Mouse (Mus musculus): ENCODE results near the gene Kif1c.

Gene Kif1c

DNA sequence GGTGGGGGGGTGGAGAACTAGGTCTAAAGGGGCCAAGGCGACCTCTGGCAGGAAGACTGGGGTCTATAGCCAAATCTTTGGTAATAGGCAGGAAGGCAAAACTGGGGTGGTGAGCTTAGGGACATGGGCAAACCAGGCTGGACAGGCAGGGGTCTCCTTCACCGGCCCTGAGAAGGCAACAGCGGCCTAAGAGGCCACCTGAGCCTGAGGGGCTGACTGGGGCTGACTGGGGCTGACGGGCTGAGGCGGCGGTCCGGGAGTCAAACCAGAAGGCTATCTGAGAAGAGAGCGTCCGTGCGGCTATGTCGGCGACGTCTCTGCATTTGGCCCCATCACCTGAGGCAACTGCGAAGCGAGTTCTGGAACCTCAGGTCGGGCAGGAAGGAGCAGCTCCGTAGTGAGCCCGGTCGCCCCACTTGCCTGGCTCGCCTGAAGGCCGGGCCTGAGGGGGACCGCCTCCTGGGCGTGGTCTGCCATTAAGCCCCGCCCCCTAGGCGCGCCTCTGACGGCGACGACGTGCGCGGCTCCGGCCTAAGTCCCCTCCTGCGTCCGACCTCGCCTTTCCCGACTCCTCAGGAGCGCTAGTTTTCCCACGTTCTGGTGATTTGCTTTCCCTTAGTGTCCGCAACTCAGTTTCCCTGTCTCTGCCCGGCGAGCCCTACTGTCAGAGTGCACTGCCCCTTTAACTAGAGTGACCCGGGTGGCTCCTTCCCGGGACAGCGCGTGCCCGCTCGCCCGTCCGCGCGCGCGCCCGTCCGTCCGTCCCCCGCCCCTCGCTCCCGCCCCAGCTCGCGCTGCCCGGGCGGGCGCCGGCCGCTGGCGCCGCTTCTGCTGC, at the start of gene Kif1c, which contains the start of gene Inca1:
Kif1c (plus strand) TSS at position 827 of the 835 bp plus-strand sequence.
Inca1 (minus strand) TSS at position 434 of the 835 bp plus-strand sequence.
- DNase-seq = peak; percentile 97

DNA sequence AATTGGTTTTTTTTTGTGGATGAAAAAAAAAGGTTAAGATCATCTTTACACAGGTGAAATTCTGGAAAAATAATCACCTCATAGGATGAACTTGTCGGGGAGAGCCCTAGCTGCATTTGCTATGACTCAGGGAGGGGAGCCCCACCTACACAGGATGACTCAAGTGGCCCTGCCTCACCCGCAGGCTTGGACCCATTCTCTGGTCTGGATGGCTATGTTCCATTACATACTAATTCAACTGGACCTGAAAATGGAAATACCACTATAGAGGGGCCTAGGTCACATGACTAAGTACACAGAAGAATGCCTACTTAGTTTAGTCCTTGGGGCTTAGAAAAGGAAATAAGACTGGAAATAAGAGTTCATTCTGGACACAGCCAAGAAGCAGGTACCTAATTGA, 49.0 kb upstream of the Kif1c start:
- no peak for DNase-seq

DNA sequence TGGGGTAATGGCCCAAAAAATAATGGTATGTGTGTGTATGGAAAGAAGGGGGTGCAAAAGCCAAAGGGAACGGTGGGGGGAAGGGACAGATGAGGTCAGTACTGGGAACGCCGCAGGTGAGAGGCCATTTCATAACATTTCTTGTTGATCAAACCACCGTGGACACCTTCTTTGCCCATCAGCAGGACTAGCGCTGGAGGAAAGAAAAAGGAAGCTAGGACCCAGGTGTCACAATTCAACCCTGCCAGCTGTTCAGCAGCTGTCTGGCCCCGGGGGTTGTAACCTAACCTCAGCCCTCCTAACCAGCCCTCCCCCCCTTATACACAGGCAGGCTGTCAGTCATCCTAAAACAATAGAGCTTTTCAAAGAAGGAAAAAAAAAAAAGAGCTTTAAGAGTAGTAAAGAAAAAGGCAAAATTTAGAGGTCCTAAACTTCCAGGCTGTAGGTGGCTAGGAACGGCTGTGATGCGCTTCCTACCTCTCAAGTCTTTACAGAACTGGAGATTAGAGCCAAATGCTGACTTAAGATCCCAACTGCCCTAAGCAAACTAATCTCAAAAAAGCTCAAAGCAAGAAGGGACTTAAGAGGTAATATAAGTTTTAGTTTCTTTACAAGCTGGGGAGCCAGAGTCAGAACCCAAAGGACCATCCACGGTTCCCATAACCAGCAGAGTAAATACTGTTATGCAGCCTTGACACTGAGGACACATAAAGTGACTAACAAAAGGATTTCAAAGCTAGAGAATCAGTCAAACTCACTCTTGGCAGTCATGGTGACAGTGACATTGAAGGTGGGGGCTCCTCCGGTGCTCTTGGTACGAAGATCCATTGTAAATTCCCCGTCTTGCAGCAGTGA, 48.1 kb upstream of the Kif1c start:
- no peak for DNase-seq

DNA sequence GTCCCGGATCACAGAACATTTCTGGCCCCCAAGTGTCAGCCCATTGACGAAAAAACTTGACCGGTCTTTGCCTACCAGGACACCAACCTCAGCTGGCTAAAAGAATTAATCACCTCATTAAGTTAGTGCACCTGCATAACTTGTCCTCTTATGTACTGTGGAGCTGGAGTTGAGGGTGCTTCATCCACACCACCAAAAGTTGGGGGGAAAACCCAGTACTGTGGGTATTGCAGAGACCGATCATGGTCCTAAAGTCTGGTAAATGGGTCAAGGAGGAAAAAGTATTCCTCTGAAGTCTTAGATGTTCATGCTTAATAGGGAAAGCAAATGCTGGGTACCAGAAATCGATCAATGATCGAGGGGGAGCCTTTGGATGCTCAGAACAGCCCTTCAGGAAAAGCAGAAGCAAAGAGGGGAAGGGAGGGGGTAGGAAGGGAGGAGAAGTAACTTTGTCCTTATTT, 47.4 kb upstream of the Kif1c start:
- DNase-seq = no peak

DNA sequence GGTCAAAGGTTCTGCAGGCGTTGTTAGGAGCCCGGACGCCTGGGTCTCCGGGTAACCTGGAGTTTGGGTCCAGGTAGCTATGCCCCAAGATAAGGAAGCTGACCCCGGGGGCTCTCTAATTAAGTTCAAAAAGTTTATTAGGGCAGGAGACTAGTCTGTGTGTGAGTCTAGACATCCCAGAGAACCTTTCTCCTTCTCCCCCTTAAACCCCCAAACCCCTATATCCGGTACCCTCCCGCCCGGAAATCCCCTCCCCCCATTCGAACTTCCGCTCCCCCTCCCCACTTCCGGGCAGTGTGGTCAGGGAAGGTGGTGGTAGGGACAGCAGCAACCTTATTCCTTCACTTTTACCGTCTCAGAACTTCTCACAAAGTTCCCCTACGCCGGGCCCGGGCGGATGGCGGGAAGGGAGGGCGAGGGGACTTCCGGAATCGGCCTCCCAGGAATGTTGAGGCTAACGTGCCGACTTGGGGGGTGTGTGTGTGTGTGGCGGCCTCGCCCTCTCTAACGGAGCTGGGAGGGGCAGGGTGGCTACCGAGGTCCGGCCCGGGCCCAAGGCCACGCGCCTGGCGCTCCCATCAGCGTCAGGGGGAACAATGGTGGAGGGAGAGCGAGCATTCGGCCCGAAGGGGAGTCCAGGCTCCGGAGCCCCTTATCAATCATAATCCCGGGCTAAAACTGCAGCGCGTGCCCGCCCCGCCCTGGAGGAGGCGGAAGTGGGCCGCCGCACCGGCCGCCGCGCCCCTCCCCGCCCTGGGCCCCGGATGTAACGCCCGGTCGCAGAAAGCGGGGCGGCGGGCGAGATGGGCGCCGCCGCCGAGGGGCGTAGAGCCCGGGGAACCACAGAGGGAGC, 46.8 kb upstream of the Kif1c start:
- DNase-seq = peak; percentile 78

DNA sequence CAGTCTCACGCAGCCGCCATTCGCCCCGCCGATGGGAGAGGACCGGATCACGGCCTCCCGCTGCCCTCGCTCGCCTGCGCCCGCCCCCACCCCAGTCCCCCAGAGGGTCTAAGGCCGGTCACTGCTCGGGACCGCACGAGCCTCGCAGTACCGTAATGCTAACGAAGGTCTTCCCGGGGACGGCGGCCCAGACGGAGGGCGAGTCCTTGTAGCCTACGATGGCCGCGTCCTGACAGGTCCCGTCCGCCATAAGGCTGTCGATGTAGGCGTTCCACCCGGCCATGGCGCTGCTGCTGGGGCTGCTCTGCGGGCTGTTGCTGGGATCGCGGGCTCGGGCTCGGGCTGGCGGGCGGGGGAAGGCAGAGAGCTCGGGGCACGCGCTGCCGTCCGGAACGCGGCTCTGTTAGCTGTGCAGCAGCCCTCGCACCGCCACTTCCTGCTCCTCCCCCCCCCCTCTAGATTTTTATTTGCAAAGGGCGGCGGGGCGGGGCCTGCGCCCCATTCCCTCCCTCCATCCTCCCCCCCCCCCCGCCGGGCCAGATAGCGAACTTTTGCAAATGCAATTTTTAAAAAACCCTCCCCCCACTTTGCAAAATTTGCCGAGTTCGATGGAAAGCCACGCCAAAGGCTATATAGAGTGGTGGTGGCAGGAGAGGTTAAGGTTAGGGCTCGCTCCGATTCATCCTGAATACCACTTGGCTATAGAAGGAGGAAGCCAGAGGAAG, 46.0 kb upstream of the Kif1c start, which contains the start of gene Pfn1:
Pfn1 (minus strand) TSS at position 447 of the 725 bp plus-strand sequence.
- DNase-seq = peak; percentile 90

DNA sequence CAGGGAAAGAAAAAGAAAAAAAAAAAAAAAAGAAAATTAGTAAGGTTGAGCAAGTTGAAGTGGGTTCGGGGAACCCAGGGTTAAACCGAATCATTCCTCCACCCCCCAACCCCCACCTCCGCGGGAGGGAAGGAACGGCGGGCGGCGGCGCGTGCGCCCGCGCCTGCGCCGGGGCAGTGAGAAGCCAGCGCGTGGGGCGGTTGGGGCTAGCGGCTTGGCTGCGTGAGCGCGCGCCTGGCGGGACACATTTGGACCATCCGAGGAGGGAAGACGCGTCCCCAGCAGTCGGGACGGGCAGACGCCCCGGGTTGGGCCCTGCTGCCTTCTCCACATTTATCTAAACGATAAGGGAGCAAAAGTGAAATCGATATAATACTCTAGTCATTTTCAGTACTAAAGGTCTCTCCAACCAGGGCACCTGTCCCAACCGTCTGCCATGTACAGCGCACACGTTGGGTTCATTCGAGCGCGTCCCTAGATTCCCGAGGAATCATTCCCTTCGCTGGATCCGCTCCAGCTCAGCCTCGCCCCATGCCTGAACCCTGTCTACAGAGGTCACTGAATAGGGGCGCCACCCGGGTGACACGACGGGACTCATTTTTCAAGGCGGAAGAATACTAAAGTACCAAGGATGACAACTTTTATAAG, 45.3 kb upstream of the Kif1c start:
- peak; percentile 91 for DNase-seq

DNA sequence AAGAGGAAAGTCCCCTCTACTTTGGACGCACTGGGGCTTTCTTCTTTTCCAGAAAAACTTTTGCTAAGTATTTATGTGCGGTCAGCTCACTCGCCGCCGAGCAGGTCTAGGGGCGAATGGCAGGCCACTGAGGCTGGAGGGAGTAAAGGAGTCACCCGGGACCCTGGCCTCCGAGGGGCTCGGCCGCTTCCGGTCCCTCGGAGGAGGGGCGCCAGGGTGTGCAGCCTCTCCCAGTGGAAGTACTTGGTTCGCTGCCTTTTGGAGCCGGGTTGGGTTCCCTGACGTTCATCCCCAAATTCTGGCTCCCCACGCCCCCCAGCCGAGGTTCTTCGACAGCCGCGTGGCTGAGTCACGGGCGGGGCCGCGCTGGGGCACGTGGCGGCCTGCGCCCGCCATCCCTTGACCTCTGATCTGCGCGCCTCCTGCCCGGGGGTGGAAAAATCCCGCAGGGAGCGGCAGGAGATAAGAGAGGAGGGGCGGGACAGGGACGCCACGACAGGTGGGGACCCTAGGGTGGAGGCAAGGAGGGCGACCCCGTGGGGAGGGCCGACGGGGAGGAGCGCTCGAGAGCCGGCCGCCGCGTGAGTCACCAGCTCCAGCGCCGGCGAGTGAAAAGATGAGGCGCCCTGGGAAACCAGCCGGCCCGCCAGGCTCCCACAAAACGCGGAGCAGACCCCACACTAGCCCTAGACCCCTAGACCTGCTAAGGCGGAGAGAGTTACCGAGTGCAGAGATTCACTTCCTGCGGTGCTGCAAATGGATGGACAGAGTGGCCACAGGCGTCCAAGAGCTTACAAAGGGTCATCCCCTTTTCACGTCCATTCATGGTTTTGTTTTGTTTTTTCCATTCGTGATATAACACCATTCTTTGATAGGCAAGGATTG, 44.5 kb upstream of the Kif1c start:
- peak; percentile 67 for DNase-seq

DNA sequence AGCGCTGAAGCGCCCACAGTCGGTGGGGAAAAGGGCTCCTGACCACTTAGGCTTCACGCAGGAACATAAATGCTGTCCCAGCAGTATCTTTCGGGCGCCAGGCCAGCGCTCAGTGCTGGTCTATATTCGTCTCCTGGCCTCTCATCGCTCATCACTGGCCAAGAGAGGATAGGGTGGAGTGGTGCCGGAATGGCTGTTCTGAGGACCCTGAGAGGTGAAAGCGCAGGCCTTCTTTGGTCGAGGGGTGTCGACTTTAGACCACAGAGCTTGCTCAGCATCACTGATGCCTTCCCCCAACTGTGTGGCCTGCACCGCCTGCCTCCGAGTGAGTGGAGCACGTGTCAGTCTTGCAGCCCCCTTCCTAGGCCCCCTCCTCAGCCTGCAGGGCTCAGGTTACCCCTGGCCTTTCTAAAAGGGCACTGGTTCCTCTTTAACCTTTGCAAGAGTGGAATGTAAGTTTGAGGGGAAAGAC, 43.9 kb upstream of the Kif1c start:
- peak; percentile 67 for DNase-seq

DNA sequence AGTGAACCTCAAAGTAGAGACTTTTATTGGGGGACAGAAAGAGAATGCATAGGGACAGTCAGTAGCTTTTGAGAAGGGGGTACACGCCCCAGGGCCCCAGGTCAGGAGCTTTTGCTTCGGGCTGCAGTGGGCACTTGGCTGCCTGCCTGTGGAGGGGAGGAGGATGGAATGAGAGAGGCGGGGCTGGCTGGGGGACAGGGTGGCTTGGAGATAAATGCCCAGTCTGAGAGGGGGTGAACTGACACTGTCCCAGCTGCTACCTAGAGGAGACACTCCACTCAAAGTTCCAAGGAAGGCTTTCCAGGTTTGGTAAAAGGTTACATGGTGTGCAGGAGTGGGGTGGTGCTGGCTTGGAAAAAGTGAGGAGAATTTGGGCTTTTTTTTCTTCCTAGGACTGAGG, 43.4 kb upstream of the Kif1c start, which contains the start of gene Eno3:
Eno3 (plus strand) TSS at position 239 of the 400 bp plus-strand sequence.
- no peak for DNase-seq

DNA sequence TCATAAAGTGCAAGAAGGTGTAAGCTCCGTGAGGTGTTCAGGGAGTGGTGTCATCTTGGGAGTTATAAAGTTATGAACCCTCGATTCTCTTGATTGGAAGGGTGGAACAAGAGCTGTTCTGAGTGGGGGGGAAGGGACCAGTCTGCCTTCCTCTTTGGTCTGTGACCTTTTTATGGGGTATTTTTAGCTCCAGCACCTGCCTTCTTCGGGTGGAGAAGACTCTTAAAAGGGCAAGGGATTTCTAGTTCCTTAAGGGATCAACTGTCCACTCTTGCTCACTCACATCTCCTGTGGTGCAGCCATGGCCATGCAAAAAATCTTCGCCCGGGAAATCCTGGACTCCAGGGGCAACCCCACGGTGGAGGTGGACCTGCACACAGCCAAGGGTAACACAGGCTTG, 42.8 kb upstream of the Kif1c start:
- DNase-seq = no peak

DNA sequence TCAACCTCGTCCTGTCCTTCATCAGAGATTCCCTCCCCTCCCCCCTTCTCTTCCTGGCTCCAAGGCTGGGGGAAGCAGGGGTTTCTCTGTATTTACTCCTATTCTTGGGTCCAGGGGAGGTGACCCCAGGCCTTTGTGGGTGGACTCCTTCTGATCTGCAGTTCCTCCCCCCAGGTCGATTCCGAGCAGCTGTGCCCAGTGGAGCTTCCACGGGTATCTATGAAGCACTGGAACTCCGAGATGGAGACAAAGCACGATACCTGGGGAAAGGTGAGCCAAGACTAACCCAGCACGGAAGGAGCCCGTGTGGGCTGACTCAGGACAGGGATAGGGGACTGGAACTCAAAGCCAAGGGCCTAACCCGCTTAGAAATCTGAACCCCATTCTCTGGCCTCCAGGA, 42.4 kb upstream of the Kif1c start:
- DNase-seq = no peak

DNA sequence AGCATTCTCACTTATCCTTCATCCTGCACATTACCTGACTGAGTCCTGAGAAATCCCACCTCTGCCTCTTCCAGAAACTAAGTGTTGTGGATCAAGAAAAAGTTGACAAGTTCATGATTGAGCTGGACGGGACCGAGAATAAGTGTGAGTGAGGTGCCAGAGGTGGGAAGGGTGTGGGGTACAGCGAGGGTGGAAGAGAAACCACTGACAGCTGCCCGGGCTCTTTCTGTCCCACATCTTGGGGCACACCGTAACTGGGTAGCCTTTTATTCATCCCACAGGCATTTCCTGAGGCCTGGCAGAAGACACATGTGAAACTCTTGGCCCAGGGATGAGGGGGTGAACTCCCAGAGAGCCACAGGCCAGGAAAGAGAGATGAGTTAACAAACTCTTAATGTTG, 41.8 kb upstream of the Kif1c start:
- no peak for DNase-seq

DNA sequence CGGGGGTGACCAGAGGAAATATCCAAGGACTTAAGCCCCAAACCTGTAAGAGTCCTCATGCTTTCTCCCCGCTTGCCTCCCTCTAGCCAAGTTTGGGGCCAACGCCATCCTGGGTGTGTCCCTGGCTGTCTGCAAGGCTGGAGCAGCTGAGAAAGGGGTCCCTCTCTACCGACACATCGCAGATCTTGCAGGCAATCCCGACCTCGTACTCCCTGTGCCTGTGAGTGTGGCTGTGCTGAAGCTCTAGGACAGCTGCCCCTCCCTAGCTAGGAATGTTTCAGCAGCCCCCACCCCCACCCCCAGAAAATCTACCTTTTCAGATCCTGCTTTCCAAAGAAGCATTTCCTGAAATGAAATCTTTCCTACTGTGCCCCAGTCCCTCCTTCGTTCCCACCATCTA, 41.4 kb upstream of the Kif1c start:
- DNase-seq = no peak

DNA sequence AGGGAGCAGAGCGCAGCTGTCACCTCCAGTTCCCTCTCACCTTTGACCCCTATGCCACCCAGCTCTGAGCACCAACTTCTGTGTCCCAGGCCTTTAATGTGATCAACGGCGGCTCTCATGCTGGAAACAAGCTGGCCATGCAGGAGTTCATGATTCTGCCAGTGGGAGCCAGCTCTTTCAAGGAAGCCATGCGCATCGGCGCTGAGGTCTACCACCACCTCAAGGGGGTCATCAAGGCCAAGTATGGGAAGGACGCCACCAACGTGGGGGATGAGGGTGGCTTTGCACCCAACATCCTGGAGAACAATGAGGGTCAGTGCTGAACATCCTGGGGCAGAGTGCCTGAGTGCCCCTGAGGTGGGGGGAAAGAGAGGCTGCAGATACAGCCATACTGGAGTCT, 39.8 kb upstream of the Kif1c start:
- no peak for DNase-seq

DNA sequence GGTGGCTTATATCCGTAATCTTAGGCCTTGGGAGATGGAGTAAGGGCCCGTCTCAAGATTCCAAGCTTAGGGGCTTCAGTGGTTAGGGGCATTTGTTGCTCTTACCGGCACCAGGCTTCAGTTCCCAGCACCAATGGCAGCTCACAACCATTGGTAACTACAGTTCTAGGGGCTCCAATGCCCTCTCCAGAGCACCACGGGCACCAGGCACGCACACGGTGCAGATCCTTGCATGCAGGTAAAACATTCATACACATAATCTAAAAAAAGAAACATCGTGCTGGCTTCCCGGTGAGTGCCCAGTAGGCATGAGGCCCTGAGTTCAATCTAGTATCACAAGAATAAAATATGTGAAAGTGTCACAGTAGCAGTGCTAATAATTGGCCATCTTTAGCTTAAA, 37.2 kb upstream of the Kif1c start:
- no peak for DNase-seq

DNA sequence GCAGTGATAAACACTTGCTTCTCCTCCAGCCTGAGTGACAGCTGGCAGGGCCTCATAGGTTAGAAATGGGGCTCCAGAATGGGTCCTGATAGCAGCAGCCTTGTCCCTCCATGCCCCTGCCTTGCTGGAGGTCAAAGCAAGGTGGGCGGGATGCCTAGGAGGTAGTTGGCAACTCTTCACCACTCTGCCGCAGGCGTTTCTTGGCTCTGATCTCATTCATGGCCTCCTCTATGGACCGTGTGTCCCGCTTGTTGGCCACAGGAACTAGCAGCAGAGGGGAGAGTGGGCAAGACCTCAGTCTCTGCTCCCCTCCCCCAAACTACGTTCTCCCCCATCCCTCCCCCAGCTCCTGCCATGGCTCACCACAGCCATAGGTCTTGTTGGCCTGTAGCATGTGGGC, 36.4 kb upstream of the Kif1c start:
- DNase-seq = no peak

DNA sequence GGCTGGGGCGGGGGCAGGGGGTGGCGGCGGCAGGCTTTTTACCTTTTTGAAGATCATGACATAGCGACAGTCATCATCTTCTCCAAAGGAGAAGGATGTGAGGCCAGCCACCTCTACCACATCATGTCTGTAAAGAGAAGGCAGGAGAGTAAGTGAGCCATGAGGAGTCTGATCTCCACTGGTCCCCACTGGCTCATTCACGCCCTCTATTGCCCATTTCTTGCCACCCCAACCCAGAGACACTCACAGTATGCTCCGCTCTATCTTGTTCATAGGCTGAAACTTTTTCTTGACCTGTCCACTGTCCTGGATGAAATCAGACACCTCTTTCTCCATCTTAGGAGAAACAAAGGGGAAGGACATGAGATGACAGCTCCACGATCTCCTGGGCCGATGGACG, 35.6 kb upstream of the Kif1c start:
- no peak for DNase-seq

DNA sequence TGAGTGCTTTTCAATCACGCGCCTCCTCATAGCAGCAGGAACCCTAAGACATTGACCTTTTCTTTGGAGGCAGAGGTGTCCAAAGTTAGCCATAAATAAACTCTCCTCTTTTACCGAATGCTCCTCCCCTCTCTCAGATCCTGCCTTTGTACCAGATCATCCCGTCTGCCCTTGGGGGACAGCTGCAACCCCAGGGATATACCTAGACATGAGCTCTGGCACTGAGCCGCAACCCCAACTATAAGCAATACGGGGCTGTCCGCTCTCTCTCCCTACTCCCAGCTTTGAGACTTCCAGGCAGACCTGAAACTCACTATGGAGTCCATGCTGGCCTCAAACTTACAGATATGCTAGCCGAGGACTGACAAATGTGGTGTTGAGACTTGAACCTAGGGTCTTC, 33.7 kb upstream of the Kif1c start:
- no peak for DNase-seq
